Mouse (Mus musculus) midbrain, embryonic 16.5 days (tissue): ENCODE measurements around the gene Gpx5. TPM values are rescaled to one million over a fixed set of nuclear protein-coding genes. Genes with fewer than 3 reads are reported as not detected.

Experiments used
- ATAC-seq: fragments of 200-750 bp; cut with Nextera tagmentation; 2 replicates; pipeline ENCODE4 v1.8.0; 2017; ENCODE audit warnings: moderate TSS enrichment
- H3K27ac ChIP-seq: fragments of 300-500 bp; sonication (generic); 2 replicates; pipeline ENCODE4 v1.5.1; 2014; ENCODE audit warnings: mild to moderate bottlenecking, low read length, mixed read lengths
- H3K27me3 ChIP-seq: fragments of 300-500 bp; sonication (generic); 2 replicates; pipeline ENCODE4 v1.6.1; 2014; ENCODE audit warnings: low read depth, low read length, mixed read lengths; ENCODE audit not compliant: control insufficient read depth, insufficient read depth
- H3K36me3 ChIP-seq: fragments of 300-500 bp; sonication (generic); 2 replicates; pipeline ENCODE4 v1.6.1; 2014; ENCODE audit warnings: mild to moderate bottlenecking, low read length, moderate library complexity, mixed read lengths; ENCODE audit not compliant: control insufficient read depth, insufficient read depth
- H3K4me1 ChIP-seq: fragments of 300-500 bp; sonication (generic); 2 replicates; pipeline ENCODE4 v1.6.1; 2014; ENCODE audit warnings: mild to moderate bottlenecking, low read length, mixed read lengths; ENCODE audit not compliant: control insufficient read depth, insufficient read depth
- H3K4me2 ChIP-seq: fragments of 300-500 bp; sonication (generic); 2 replicates; pipeline ENCODE4 v1.6.1; 2014; ENCODE audit warnings: mild to moderate bottlenecking, low read length, mixed read lengths
- H3K4me3 ChIP-seq: fragments of 300-500 bp; sonication (generic); 2 replicates; pipeline ENCODE4 v1.5.1; 2014; ENCODE audit warnings: low read depth, mild to moderate bottlenecking, low read length, moderate library complexity, mixed read lengths
- H3K9ac ChIP-seq: fragments of 300-500 bp; sonication (generic); 2 replicates; pipeline ENCODE4 v1.6.1; 2014; ENCODE audit warnings: low read depth, low read length, mixed read lengths
- H3K9me3 ChIP-seq: fragments of 300-500 bp; sonication (generic); replicated peaks from 2 replicates; pipeline ENCODE4 v1.6.1; 2014; ENCODE audit warnings: mild to moderate bottlenecking, low read length, mixed read lengths; ENCODE audit not compliant: control insufficient read depth, poor library complexity, severe bottlenecking
- WGBS: fragments of 180-500 bp; shearing (Covaris S2); extraction: QIAGEN DNeasy Blood & Tissue Kit; methylation state at CpG from one replicate; pipeline ENCODE4 v1.1.7; 2014; 5-methylcytosine and 5-hydroxymethylcytosine counted together
- polyA plus RNA-seq: library from polyadenylated mRNA; unstranded; fragments of >200 nt; fragmentation: Nextera tagmentation; extraction: Ambion mirVana; gene quantifications from 2 replicates; pipeline ENCODE4 v1.2.1, GENCODE M21; 2015

The Gpx5 gene
- polyA plus RNA-seq, 1 experiment from 2014 or later, result not detected

GRCm38 (mm10) chr13:21313903-21314302, 21.4 kb upstream of the Gpx5 start:
- Histone ChIP-seq H3K27ac (no peak overlapping the region), H3K4me3 (no peak overlapping the region), H3K9ac (no peak overlapping the region), H3K27me3 (no peaks in the 10 kb centered on the region), H3K9me3 (no peaks in the 10 kb centered on the region), H3K4me1 (no peaks in the 10 kb centered on the region), H3K4me2 (no peak overlapping the region), H3K36me3 (no peaks in the 10 kb centered on the region)
- WGBS, result 86% methylated on average over 4 of the region's 4 CpGs
- ATAC-seq, result no peak

GRCm38 (mm10) chr13:21312854-21313253, 20.3 kb upstream of the Gpx5 start:
- WGBS, result 40% methylated on average over 4 of the region's 5 CpGs

GRCm38 (mm10) chr13:21311926-21312325, 19.4 kb upstream of the Gpx5 start, which contains the start of gene Gpx6:
Gene Gpx6 (plus strand): TSS chr13:21312125.
- 16% methylated on average over 3 of the region's 3 CpGs for WGBS
- ATAC-seq, result peak; percentile 45; the same call in 1 of the 2 replicates
- Histone ChIP-seq H3K36me3 (no peaks in the 10 kb centered on the region), H3K9me3 (no peaks in the 10 kb centered on the region), H3K4me1 (no peaks in the 10 kb centered on the region), H3K4me3 (no peak within 1 kb of the TSS), H3K27ac (no peak within 1 kb of the TSS), H3K9ac (no peak within 1 kb of the TSS), H3K27me3 (no peaks in the 10 kb centered on the region), H3K4me2 (no peak within 1 kb of the TSS)

More at GRCm38 (mm10) chr13:21312854-21313253, 20.3 kb upstream of the Gpx5 start:
- Histone ChIP-seq H3K4me3 (no peak overlapping the region), H3K4me1 (no peaks in the 10 kb centered on the region), H3K27me3 (no peaks in the 10 kb centered on the region), H3K9ac (no peak overlapping the region), H3K4me2 (no peak overlapping the region), H3K36me3 (no peaks in the 10 kb centered on the region), H3K9me3 (no peaks in the 10 kb centered on the region), H3K27ac (no peak overlapping the region)
- no peak for ATAC-seq

GRCm38 (mm10) chr13:21309788-21310187, 17.3 kb upstream of the Gpx5 start:
- no peak overlapping the region for H3K9ac ChIP-seq
- ATAC-seq, result no peak
- H3K4me2 ChIP-seq, result no peak overlapping the region
- no peaks in the 10 kb centered on the region for H3K27me3 ChIP-seq
- H3K9me3 ChIP-seq, result no peaks in the 10 kb centered on the region
- H3K36me3 ChIP-seq, result no peaks in the 10 kb centered on the region
- no peak overlapping the region for H3K4me3 ChIP-seq
- WGBS, result 76% methylated on average over 2 of the region's 2 CpGs
- H3K27ac ChIP-seq, result no peak overlapping the region
- H3K4me1 ChIP-seq, result no peaks in the 10 kb centered on the region

- ATAC-seq, result no peak
- no peaks in the 10 kb centered on the region for H3K36me3 ChIP-seq
- no peak overlapping the region for H3K9ac ChIP-seq
- no peaks in the 10 kb centered on the region for H3K4me1 ChIP-seq
- no peak overlapping the region for H3K27ac ChIP-seq
- no peaks in the 10 kb centered on the region for H3K27me3 ChIP-seq
- no peaks in the 10 kb centered on the region for H3K9me3 ChIP-seq
- 83% methylated on average over 3 of the region's 3 CpGs for WGBS
- H3K4me2 ChIP-seq, result no peak overlapping the region
- H3K4me3 ChIP-seq, result no peak overlapping the region
These were observed 12.0 kb upstream of the Gpx5 start for GRCm38 (mm10) chr13:21304483-21305066.

GRCm38 (mm10) chr13:21298557-21298956, 6.0 kb upstream of the Gpx5 start:
- Histone ChIP-seq H3K27me3 (no peaks in the 10 kb centered on the region), H3K9me3 (no peaks in the 10 kb centered on the region), H3K36me3 (no peaks in the 10 kb centered on the region), H3K4me1 (no peaks in the 10 kb centered on the region), H3K4me2 (no peak overlapping the region), H3K9ac (no peak overlapping the region), H3K4me3 (no peak overlapping the region), H3K27ac (no peak overlapping the region)
- ATAC-seq, result no peak
- WGBS, result 37% methylated on average over 3 of the region's 3 CpGs

- peaks cover 5% of the 10 kb centered on the region; the same call in 1 of the 2 replicates for H3K4me1 ChIP-seq
- H3K4me3 ChIP-seq, result peak overlapping the region; percentile 54
- H3K9me3 ChIP-seq, result no peaks in the 10 kb centered on the region
- peak overlapping the region; percentile 51; the same call in 1 of the 2 replicates for H3K9ac ChIP-seq
- H3K27me3 ChIP-seq, result no peaks in the 10 kb centered on the region; the same call in 1 of the 2 replicates
- WGBS, result under 1% methylated on average over 13 of the region's 13 CpGs
- peak overlapping the region; percentile 66 for H3K4me2 ChIP-seq
- no peak overlapping the region for H3K27ac ChIP-seq
- no peaks in the 10 kb centered on the region for H3K36me3 ChIP-seq
- ATAC-seq, result peak; percentile 65
These were observed 13.0 kb downstream of the Gpx5 start for GRCm38 (mm10) chr13:21279559-21279958.

GRCm38 (mm10) chr13:21279076-21279475, 13.5 kb downstream of the Gpx5 start:
- no peak for ATAC-seq

GRCm38 (mm10) chr13:21276551-21276950, 16.0 kb downstream of the Gpx5 start:
- no peak overlapping the region for H3K27ac ChIP-seq
- peak; percentile 16; the same call in 1 of the 2 replicates for ATAC-seq
- 3% methylated on average over 9 of the region's 9 CpGs for WGBS

More at GRCm38 (mm10) chr13:21279076-21279475, 13.5 kb downstream of the Gpx5 start:
- H3K9me3 ChIP-seq, result no peaks in the 10 kb centered on the region
- no peaks in the 10 kb centered on the region; the same call in 1 of the 2 replicates for H3K27me3 ChIP-seq
- H3K27ac ChIP-seq, result no peak overlapping the region
- peaks cover 5% of the 10 kb centered on the region; the same call in 1 of the 2 replicates for H3K4me1 ChIP-seq
- WGBS, result 4% methylated on average over 8 of the region's 8 CpGs
- H3K4me3 ChIP-seq, result peak overlapping the region; percentile 54
- peak overlapping the region; percentile 51 for H3K9ac ChIP-seq
- no peaks in the 10 kb centered on the region for H3K36me3 ChIP-seq
- peak overlapping the region; percentile 66 for H3K4me2 ChIP-seq

More at GRCm38 (mm10) chr13:21276551-21276950, 16.0 kb downstream of the Gpx5 start:
- H3K36me3 ChIP-seq, result no peaks in the 10 kb centered on the region
- H3K4me1 ChIP-seq, result peaks cover 5% of the 10 kb centered on the region; the same call in 1 of the 2 replicates
- peak overlapping the region; percentile 88 for H3K4me2 ChIP-seq
- no peaks in the 10 kb centered on the region for H3K9me3 ChIP-seq
- H3K9ac ChIP-seq, result peak overlapping the region; percentile 63
- no peaks in the 10 kb centered on the region; the same call in 1 of the 2 replicates for H3K27me3 ChIP-seq
- peak overlapping the region; percentile 47 for H3K4me3 ChIP-seq
